Mouse (Mus musculus) stomach, embryonic 14.5 days (tissue): Measurements from ENCODE around the gene Nusap1. TPM values are rescaled to one million over a fixed set of nuclear protein-coding genes. Genes with fewer than 3 reads are reported as not detected.

Experiments
- ATAC-seq: fragments of 200-750 bp; cut with Nextera tagmentation; 2 replicates; pipeline ENCODE4 v1.8.0; 2017; ENCODE audit warnings: low read depth, moderate TSS enrichment; ENCODE audit not compliant: insufficient number of reproducible peaks, insufficient read depth, low FRiP score
- H3K27ac ChIP-seq: fragments of 300-500 bp; sonication (generic); 2 replicates; pipeline ENCODE4 v1.5.1; 2014; ENCODE audit warnings: mild to moderate bottlenecking, low read length, moderate library complexity, mixed read lengths
- H3K27me3 ChIP-seq: fragments of 300-500 bp; sonication (generic); 2 replicates; pipeline ENCODE4 v1.6.1; 2014; ENCODE audit warnings: low read length, control low read depth, mixed read lengths; ENCODE audit not compliant: control insufficient read depth, insufficient read depth
- H3K36me3 ChIP-seq: fragments of 300-500 bp; sonication (generic); 2 replicates; pipeline ENCODE4 v1.6.1; 2014; ENCODE audit warnings: mild to moderate bottlenecking, control low read depth, low read length, moderate library complexity, mixed read lengths; ENCODE audit not compliant: control insufficient read depth, insufficient read depth
- H3K4me1 ChIP-seq: fragments of 300-500 bp; sonication (generic); 2 replicates; pipeline ENCODE4 v1.6.1; 2014; ENCODE audit warnings: low read length, control low read depth, mixed read lengths; ENCODE audit not compliant: control insufficient read depth, insufficient read depth
- H3K4me2 ChIP-seq: fragments of 300-500 bp; sonication (generic); replicated peaks from 2 replicates; pipeline ENCODE4 v1.6.1; 2014; ENCODE audit warnings: low read depth, low read length, control low read depth
- H3K4me3 ChIP-seq: fragments of 300-500 bp; sonication (generic); 2 replicates; pipeline ENCODE4 v1.5.1; 2014; ENCODE audit warnings: low read depth, low read length, control low read depth
- H3K9ac ChIP-seq: fragments of 300-500 bp; sonication (generic); replicated peaks from 2 replicates; pipeline ENCODE4 v1.6.1; 2014; ENCODE audit warnings: low read depth, mild to moderate bottlenecking, control low read depth, low read length, moderate library complexity, mixed read lengths
- H3K9me3 ChIP-seq: fragments of 300-500 bp; sonication (generic); 2 replicates; pipeline ENCODE4 v1.6.1; 2016; ENCODE audit warnings: low read depth, low read length, control low read depth; ENCODE audit not compliant: control insufficient read depth
- WGBS: fragments of 180-500 bp; shearing (Covaris S2); extraction: QIAGEN DNeasy Blood & Tissue Kit; methylation state at CpG from one replicate; pipeline ENCODE4 v1.1.7; 2014; 5-methylcytosine and 5-hydroxymethylcytosine counted together
- polyA plus RNA-seq: library from polyadenylated mRNA; unstranded; fragments of >200 nt; fragmentation: Nextera tagmentation; extraction: Ambion mirVana; gene quantifications from 2 replicates; pipeline ENCODE4 v1.2.1, GENCODE M21; 2014

The Nusap1 gene
- polyA plus RNA-seq, 1 experiment from 2014 or later = 73.0 TPM

DNA sequence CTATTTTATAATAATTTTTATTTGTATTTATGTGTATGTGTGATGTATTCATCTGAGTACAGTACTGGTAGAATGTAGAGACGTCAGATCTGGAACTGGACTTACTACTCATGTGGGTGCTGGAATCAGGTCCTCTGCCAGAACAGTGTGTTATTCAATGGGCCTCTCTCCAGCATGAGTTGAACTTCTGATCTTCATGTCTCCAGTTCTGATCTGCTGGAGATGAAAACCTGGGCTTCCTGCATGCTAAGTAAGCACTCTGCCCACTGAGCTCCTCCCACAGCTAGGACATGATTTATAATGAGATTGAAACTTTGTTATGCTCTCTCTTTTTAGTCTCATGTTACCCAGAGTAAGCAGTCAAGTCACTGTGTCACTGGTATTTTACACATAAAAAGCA is 78.0 kb downstream of the Nusap1 start:
- no peak for ATAC-seq
- no peak overlapping the region for H3K27ac ChIP-seq
- H3K27me3 ChIP-seq = no peaks in the 10 kb centered on the region

GRCm38 (mm10) chr2:119698472-119698871 is 80.4 kb downstream of the Nusap1 start:
- no peak overlapping the region for H3K27ac ChIP-seq
- no peak overlapping the region for H3K4me3 ChIP-seq
- peaks cover 17% of the 10 kb centered on the region for H3K36me3 ChIP-seq
- H3K27me3 ChIP-seq = no peaks in the 10 kb centered on the region
- ATAC-seq = no peak
- no peak overlapping the region for H3K9ac ChIP-seq
- WGBS = 86% methylated on average over 2 of the region's 2 CpGs
- H3K4me2 ChIP-seq = no peak overlapping the region
- H3K4me1 ChIP-seq = no peaks in the 10 kb centered on the region
- H3K9me3 ChIP-seq = no peaks in the 10 kb centered on the region

More for the DNA sequence above, 78.0 kb downstream of the Nusap1 start:
- H3K4me2 ChIP-seq = no peak overlapping the region
- H3K4me3 ChIP-seq = no peak overlapping the region
- no peaks in the 10 kb centered on the region for H3K9me3 ChIP-seq
- no peak overlapping the region for H3K9ac ChIP-seq
- H3K36me3 ChIP-seq = peaks cover 8% of the 10 kb centered on the region
- H3K4me1 ChIP-seq = no peaks in the 10 kb centered on the region
- WGBS = 65% methylated on average over 1 of the region's 1 CpGs

DNA sequence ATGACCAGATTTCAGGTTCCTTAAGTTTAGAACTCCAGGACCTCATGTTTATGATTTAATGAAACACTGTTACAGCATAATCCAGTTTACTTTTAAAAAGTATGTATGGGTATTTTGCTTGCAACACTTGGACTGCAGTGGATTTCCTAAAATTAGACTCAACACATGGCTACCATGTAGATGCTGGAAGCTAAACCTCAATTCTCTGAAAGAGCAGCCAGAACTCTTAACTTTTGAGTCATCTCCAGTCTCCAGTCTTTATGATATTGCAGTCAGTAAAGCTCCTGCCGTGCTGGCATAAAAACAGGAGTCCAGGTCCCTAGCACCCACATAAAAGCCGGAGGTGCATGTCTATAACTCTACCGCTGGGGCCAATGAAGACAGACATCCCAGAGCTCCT is 81.9 kb downstream of the Nusap1 start:
- ATAC-seq = no peak
- no peak overlapping the region for H3K4me2 ChIP-seq
- H3K9me3 ChIP-seq = no peaks in the 10 kb centered on the region
- H3K9ac ChIP-seq = no peak overlapping the region
- no peak overlapping the region for H3K27ac ChIP-seq
- no peak overlapping the region for H3K4me3 ChIP-seq
- H3K4me1 ChIP-seq = no peaks in the 10 kb centered on the region
- WGBS = 91% methylated on average over 3 of the region's 3 CpGs
- no peaks in the 10 kb centered on the region for H3K27me3 ChIP-seq
- peaks cover 16% of the 10 kb centered on the region for H3K36me3 ChIP-seq

Other genes with a start within 250 kb of the Nusap1 start
- 8.0 and 8.1 TPM in 2 replicates for gene Ino80, start 140.6 kb upstream of the Nusap1 start, polyA plus RNA-seq
- 0.35 and 0.52 TPM in 2 replicates for gene Exd1, start 70.7 kb upstream of the Nusap1 start, polyA plus RNA-seq
- 67.7 and 69.6 TPM in 2 replicates for gene Chp1, start 70.6 kb upstream of the Nusap1 start, polyA plus RNA-seq
- gene Oip5, start 171 bp downstream of the Nusap1 start, polyA plus RNA-seq = 26.7 and 27.1 TPM in 2 replicates
- gene Ndufaf1, start 44.5 kb downstream of the Nusap1 start, polyA plus RNA-seq = 39.5 and 42.4 TPM in 2 replicates
- 39.0 and 39.8 TPM in 2 replicates for gene Rtf1, start 56.8 kb downstream of the Nusap1 start, polyA plus RNA-seq
- gene Itpka, start 124.0 kb downstream of the Nusap1 start, polyA plus RNA-seq = 10.5 and 12.1 TPM in 2 replicates
- gene Ltk, start 142.1 kb downstream of the Nusap1 start, polyA plus RNA-seq = 3.1 and 3.3 TPM in 2 replicates
- gene Rpap1, start 169.2 kb downstream of the Nusap1 start, polyA plus RNA-seq = 26.6 and 28.2 TPM in 2 replicates
- gene Tyro3, start 179.4 kb downstream of the Nusap1 start, polyA plus RNA-seq = 27.2 TPM in 2 replicates